Mouse (Mus musculus) E14TG2a.4 (cell line): ENCODE results near the gene Zfhx3.

ENCODE experiments used
- CTCF ChIP-seq: conservative IDR thresholded peaks from 2 replicates; pipeline ENCODE4 v1.5.1; 2014; ENCODE audit warnings: low read length
- POU5F1 ChIP-seq: IDR thresholded peaks from 2 replicates; pipeline ENCODE4 v1.6.1; 2014; ENCODE audit warnings: low read length, borderline replicate concordance

GRCm38 (mm10) chr8:109001923-109002322, 1059.5 kb downstream of the Zfhx3 start:
- TF ChIP-seq CTCF (no peak), POU5F1 (no peak)
